Mouse (Mus musculus): ENCODE data around the gene Gnaq. TPM values are rescaled to one million over a fixed set of nuclear protein-coding genes. Genes with fewer than 3 reads are reported as not detected.

The Gnaq gene
- polyA plus RNA-seq, 1 experiment from 2014 or later = 23.3 TPM

DNA sequence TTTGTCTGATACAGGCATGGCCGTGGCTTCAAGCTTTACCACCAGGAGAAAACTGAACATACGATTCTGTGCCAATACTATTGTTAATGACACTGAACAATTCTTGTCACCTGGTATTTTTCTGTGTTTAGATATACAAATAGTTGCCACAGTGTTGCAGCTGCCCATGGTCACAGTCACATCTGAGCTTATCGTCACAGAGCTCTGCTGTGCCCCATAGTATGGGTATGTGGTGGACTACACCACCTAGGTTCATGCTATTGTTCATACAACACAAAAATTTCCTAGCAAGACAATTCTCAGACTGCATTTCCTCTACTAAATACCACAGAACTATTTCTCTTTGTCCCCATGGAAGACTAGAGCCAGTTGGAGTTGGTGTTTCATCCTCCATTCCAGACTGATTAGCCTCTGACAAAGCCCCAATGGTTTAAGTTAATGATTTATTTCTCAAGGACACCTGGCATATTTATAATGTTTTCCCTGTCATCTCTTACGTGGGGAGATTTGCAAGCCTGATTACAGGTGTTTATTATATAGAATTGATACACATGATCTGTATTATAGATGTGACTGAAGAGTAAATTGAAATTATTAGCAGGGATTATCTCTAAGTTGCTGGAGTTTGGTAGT, 207.4 kb downstream of the Gnaq start:
- peaks cover 3% of the 10 kb centered on the region; the same call in 1 of the 2 replicates for H3K36me3 ChIP-seq (ENCODE audit: control insufficient read depth, insufficient read depth, low read length)
- no peak overlapping the region for H3K4me3 ChIP-seq (ENCODE audit: low read depth, low read length)
- 0 out of 2 replicates have a peak, but pooled peaks cover 11% of the 10 kb centered on the region for H3K4me1 ChIP-seq (ENCODE audit: control insufficient read depth, insufficient read depth, low read length)
- H3K27me3 ChIP-seq (ENCODE audit: control insufficient read depth, insufficient read depth, low read length) = no peaks in the 10 kb centered on the region
- 74% methylated on average over 4 of the region's 4 CpGs for WGBS
- no peak overlapping the region for H3K27ac ChIP-seq (ENCODE audit: low read length)
- no peaks in the 10 kb centered on the region for H3K9me3 ChIP-seq (ENCODE audit: control insufficient read depth, low read depth, low read length)
- no peak overlapping the region for H3K9ac ChIP-seq (replicated peaks; ENCODE audit: low read depth, low read length)
- no peak overlapping the region for H3K4me2 ChIP-seq (replicated peaks; ENCODE audit: low read depth, low read length)
- ATAC-seq (ENCODE audit: insufficient number of reproducible peaks, insufficient read depth, low FRiP score, low read depth) = no peak

DNA sequence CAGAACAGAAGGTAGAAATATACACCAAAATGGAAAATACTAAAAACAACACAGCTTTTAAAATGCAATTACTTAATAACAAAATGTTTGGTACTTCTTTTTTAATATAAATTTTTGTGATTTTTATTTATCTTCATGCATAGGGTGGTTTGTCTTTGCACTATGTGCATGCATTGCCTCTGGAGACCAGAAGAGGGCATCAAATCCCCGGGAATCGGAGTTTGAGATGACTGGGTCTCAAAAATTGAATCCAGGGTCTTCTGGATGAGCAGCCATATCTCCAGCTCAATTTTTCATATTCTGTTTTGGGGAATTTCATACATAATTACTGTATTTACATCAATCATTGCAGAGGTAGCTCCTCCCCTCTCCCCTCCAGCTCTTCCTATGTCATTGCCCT, 210.1 kb downstream of the Gnaq start:
- no peaks in the 10 kb centered on the region for H3K9me3 ChIP-seq (ENCODE audit: control insufficient read depth, low read depth, low read length)
- no peak overlapping the region for H3K9ac ChIP-seq (replicated peaks; ENCODE audit: low read depth, low read length)
- no peak overlapping the region for H3K4me3 ChIP-seq (ENCODE audit: low read depth, low read length)
- no peaks in the 10 kb centered on the region for H3K27me3 ChIP-seq (ENCODE audit: control insufficient read depth, insufficient read depth, low read length)
- WGBS = 62% methylated on average over 2 of the region's 2 CpGs
- no peak overlapping the region for H3K4me2 ChIP-seq (replicated peaks; ENCODE audit: low read depth, low read length)
- H3K27ac ChIP-seq (ENCODE audit: low read length) = no peak overlapping the region
- 0 out of 2 replicates have a peak, but pooled peaks cover 11% of the 10 kb centered on the region for H3K4me1 ChIP-seq (ENCODE audit: control insufficient read depth, insufficient read depth, low read length)
- H3K36me3 ChIP-seq (ENCODE audit: control insufficient read depth, insufficient read depth, low read length) = 0 out of 2 replicates have a peak, but pooled peaks cover 3% of the 10 kb centered on the region
- no peak for ATAC-seq (ENCODE audit: insufficient number of reproducible peaks, insufficient read depth, low FRiP score, low read depth)

DNA sequence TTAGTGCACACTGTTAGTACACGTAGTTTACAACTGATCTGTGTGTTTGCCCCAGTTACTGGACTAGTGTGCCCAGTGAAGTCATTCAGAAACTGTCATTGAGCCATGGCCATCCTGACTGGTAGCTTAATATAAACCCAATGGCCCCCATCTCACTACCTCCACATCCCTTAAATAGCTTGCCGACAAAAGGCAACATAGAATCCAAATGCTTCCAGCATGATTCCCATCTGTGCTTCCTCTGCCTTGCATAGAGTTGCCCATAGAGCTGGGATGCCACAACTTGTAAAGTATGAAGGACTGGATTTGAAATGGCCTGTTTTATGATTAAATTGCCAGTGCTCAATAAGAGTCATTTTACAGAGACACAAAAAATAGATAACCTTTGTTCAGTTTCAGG, 212.9 kb downstream of the Gnaq start:
- WGBS = 96% methylated on average over 2 of the region's 2 CpGs
- H3K27me3 ChIP-seq (ENCODE audit: control insufficient read depth, insufficient read depth, low read length) = no peaks in the 10 kb centered on the region
- no peak for ATAC-seq (ENCODE audit: insufficient number of reproducible peaks, insufficient read depth, low FRiP score, low read depth)
- no peaks in the 10 kb centered on the region for H3K4me1 ChIP-seq (ENCODE audit: control insufficient read depth, insufficient read depth, low read length)
- H3K9ac ChIP-seq (replicated peaks; ENCODE audit: low read depth, low read length) = no peak overlapping the region
- H3K9me3 ChIP-seq (ENCODE audit: control insufficient read depth, low read depth, low read length) = no peaks in the 10 kb centered on the region
- H3K4me2 ChIP-seq (replicated peaks; ENCODE audit: low read depth, low read length) = no peak overlapping the region
- H3K4me3 ChIP-seq (ENCODE audit: low read depth, low read length) = no peak overlapping the region
- H3K36me3 ChIP-seq (ENCODE audit: control insufficient read depth, insufficient read depth, low read length) = no peaks in the 10 kb centered on the region
- no peak overlapping the region for H3K27ac ChIP-seq (ENCODE audit: low read length)

DNA sequence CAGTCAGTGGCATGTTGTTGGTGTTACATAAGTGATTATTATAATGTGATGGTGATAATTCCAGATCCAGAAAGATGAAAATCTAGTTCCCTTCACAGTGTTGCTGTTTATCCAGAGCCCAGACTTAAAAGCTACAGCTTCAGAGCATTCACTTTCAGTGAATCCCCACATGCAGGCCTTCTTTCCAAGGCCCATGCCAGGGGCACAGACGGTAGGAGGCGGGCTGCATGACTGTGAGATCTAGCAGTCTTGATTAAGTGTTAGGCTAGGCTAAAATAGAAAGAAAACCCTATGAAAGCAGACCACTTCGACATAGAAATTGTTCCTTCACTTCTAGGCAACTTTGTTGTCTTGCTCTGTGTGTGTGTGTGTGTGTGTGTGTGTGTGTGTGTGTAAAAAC, 214.4 kb downstream of the Gnaq start:
- WGBS = 85% methylated on average over 3 of the region's 3 CpGs
- H3K4me3 ChIP-seq (ENCODE audit: low read depth, low read length) = no peak overlapping the region
- H3K9me3 ChIP-seq (ENCODE audit: control insufficient read depth, low read depth, low read length) = no peaks in the 10 kb centered on the region
- no peaks in the 10 kb centered on the region for H3K36me3 ChIP-seq (ENCODE audit: control insufficient read depth, insufficient read depth, low read length)
- ATAC-seq (ENCODE audit: insufficient number of reproducible peaks, insufficient read depth, low FRiP score, low read depth) = no peak
- H3K27me3 ChIP-seq (ENCODE audit: control insufficient read depth, insufficient read depth, low read length) = no peaks in the 10 kb centered on the region
- no peak overlapping the region for H3K4me2 ChIP-seq (replicated peaks; ENCODE audit: low read depth, low read length)
- H3K27ac ChIP-seq (ENCODE audit: low read length) = no peak overlapping the region
- H3K4me1 ChIP-seq (ENCODE audit: control insufficient read depth, insufficient read depth, low read length) = no peaks in the 10 kb centered on the region
- H3K9ac ChIP-seq (replicated peaks; ENCODE audit: low read depth, low read length) = no peak overlapping the region

DNA sequence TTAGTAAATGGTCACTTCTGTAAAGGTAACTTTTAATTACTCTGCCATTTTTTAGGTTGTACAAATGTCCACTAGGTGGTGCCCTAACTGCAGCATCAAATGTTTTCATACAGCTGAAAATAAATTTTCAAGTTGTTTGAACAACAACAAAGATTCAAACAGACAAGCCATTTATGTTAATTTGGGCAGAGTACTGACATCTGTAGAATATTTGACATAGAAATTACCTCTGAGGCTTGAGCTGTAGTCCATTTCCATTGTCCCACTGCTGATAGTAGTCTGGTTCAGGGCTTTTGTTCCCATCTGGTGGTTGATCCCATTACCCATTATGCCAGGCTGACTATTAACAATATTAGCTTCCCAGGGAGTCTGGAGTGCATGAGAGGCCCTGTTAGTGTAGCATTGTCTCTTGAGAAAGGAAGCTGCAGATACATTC, 221.1 kb downstream of the Gnaq start:
- H3K9ac ChIP-seq (replicated peaks; ENCODE audit: low read depth, low read length) = no peak overlapping the region
- no peak overlapping the region for H3K27ac ChIP-seq (ENCODE audit: low read length)
- no peaks in the 10 kb centered on the region for H3K27me3 ChIP-seq (ENCODE audit: control insufficient read depth, insufficient read depth, low read length)
- H3K9me3 ChIP-seq (ENCODE audit: control insufficient read depth, low read depth, low read length) = no peaks in the 10 kb centered on the region
- no peaks in the 10 kb centered on the region for H3K36me3 ChIP-seq (ENCODE audit: control insufficient read depth, insufficient read depth, low read length)
- peaks cover 5% of the 10 kb centered on the region; the same call in 1 of the 2 replicates for H3K4me1 ChIP-seq (ENCODE audit: control insufficient read depth, insufficient read depth, low read length)
- no peak overlapping the region for H3K4me2 ChIP-seq (replicated peaks; ENCODE audit: low read depth, low read length)
- no peak overlapping the region for H3K4me3 ChIP-seq (ENCODE audit: low read depth, low read length)
- ATAC-seq (ENCODE audit: insufficient number of reproducible peaks, insufficient read depth, low FRiP score, low read depth) = no peak

DNA sequence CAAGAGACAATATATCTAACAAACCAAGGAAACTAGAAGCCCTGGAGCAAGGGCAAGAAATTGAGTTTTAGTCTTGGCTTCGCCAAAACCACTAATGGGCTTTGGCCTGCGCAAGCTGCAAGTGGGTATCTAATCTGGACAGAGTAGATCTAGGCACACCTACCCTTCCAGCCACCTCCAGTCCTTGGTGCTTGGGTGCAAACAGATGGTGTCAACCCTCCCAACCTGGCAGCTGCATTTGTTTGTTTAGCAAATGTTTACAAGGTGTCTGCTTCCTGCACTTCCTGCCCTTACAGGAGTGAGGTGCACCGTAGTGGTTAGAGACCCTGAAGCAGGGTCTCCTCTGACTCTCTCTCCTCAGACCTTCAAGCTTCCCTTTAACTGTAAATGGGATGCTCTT, 225.5 kb downstream of the Gnaq start:
- H3K27me3 ChIP-seq (ENCODE audit: control insufficient read depth, insufficient read depth, low read length) = no peaks in the 10 kb centered on the region
- no peak for ATAC-seq (ENCODE audit: insufficient number of reproducible peaks, insufficient read depth, low FRiP score, low read depth)
- H3K4me1 ChIP-seq (ENCODE audit: control insufficient read depth, insufficient read depth, low read length) = peaks cover 5% of the 10 kb centered on the region; the same call in 1 of the 2 replicates
- no peak overlapping the region for H3K4me3 ChIP-seq (ENCODE audit: low read depth, low read length)
- H3K9ac ChIP-seq (replicated peaks; ENCODE audit: low read depth, low read length) = no peak overlapping the region
- H3K36me3 ChIP-seq (ENCODE audit: control insufficient read depth, insufficient read depth, low read length) = no peaks in the 10 kb centered on the region
- H3K27ac ChIP-seq (ENCODE audit: low read length) = no peak overlapping the region
- no peak overlapping the region for H3K4me2 ChIP-seq (replicated peaks; ENCODE audit: low read depth, low read length)
- no peaks in the 10 kb centered on the region; the same call in 1 of the 2 replicates for H3K9me3 ChIP-seq (ENCODE audit: control insufficient read depth, low read depth, low read length)
- 72% methylated on average over 3 of the region's 3 CpGs for WGBS

DNA sequence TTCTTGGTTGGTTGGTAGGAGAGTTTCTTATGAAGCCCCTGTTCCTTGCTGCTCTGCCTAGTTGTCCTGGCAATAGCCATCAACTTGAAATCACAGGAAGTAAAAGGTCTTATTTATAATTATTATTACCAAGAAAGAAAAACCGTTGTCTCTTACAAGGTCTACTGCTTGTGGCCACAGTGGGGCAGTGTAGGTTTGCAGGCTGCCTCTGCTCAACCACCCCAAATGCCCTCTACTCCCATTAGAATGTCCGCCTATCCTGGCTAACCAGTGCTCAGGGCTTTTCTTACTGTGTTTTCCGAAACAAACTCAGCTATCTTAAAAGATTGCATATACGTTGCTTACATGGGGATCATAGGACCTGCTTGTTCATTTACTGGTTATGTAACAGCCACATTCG, 226.3 kb downstream of the Gnaq start:
- no peak overlapping the region for H3K27ac ChIP-seq (ENCODE audit: low read length)
- no peak overlapping the region for H3K4me2 ChIP-seq (replicated peaks; ENCODE audit: low read depth, low read length)
- no peaks in the 10 kb centered on the region for H3K27me3 ChIP-seq (ENCODE audit: control insufficient read depth, insufficient read depth, low read length)
- 61% methylated on average over 5 of the region's 5 CpGs for WGBS
- ATAC-seq (ENCODE audit: insufficient number of reproducible peaks, insufficient read depth, low FRiP score, low read depth) = no peak
- no peaks in the 10 kb centered on the region; the same call in 1 of the 2 replicates for H3K9me3 ChIP-seq (ENCODE audit: control insufficient read depth, low read depth, low read length)
- peaks cover 5% of the 10 kb centered on the region; the same call in 1 of the 2 replicates for H3K4me1 ChIP-seq (ENCODE audit: control insufficient read depth, insufficient read depth, low read length)
- H3K4me3 ChIP-seq (ENCODE audit: low read depth, low read length) = no peak overlapping the region
- H3K9ac ChIP-seq (replicated peaks; ENCODE audit: low read depth, low read length) = no peak overlapping the region
- no peaks in the 10 kb centered on the region for H3K36me3 ChIP-seq (ENCODE audit: control insufficient read depth, insufficient read depth, low read length)

DNA sequence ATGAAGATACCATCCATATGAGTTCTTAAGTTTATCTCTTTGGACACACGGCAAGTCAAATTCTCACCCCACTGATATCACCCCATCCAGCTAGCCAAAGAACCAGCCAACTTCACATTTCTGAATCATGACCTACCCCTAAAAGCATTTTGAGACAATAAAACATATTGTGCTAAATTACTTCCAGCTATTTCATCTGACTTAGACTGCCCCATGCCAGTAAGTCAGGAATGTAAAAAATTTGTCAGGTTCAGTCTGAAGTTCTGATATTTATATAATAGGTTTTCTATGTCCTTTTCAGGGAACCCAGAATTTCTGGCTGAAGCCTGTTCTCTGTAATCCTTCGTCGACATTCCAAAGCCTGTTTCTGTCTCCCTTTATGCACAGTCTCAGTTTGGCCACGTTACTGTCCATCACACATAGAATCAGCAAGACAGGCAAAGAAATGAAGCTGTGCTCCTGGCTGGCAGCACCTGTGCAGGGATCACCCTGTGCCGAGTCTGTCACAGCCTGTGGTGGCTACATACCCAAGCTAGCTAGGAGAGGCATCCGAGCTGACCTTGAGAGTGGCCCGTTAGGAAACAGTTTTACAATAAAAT, 233.9 kb downstream of the Gnaq start:
- no peaks in the 10 kb centered on the region for H3K27me3 ChIP-seq (ENCODE audit: control insufficient read depth, insufficient read depth, low read length)
- no peak overlapping the region for H3K9ac ChIP-seq (replicated peaks; ENCODE audit: low read depth, low read length)
- no peaks in the 10 kb centered on the region for H3K36me3 ChIP-seq (ENCODE audit: control insufficient read depth, insufficient read depth, low read length)
- no peak overlapping the region for H3K4me3 ChIP-seq (ENCODE audit: low read depth, low read length)
- no peaks in the 10 kb centered on the region; the same call in 1 of the 2 replicates for H3K9me3 ChIP-seq (ENCODE audit: control insufficient read depth, low read depth, low read length)
- no peak overlapping the region for H3K27ac ChIP-seq (ENCODE audit: low read length)
- no peak for ATAC-seq (ENCODE audit: insufficient number of reproducible peaks, insufficient read depth, low FRiP score, low read depth)
- 52% methylated on average over 7 of the region's 7 CpGs for WGBS
- no peaks in the 10 kb centered on the region for H3K4me1 ChIP-seq (ENCODE audit: control insufficient read depth, insufficient read depth, low read length)
- no peak overlapping the region for H3K4me2 ChIP-seq (replicated peaks; ENCODE audit: low read depth, low read length)
